In genomic region chr10:91171041-91171440, GRCm38 (mm10) we compare ENCODE assay signal across 8 mouse cellular contexts. TPM values are rescaled to one million over a fixed set of nuclear protein-coding genes. Genes with fewer than 3 reads are reported as not detected.
DNase-seq lines count a peak whose midpoint lies in the region; ATAC-seq lines count a peak whose summit lies in the region.

No protein-coding gene starts in this region.

- peak; percentile 58 for DNase-seq in adrenal gland, postnatal 14 days
- no peak for DNase-seq in adrenal gland, adult 2 months
- DNase-seq in lung, postnatal 10 days, result no peak
- peak; percentile 44 for DNase-seq in embryonic facial prominence, embryonic 14.5 days (ENCODE audit: low spot score)
- peak; percentile 53 to 74 for DNase-seq in kidney, postnatal 25 days
- no peak for DNase-seq in right cerebral cortex, adult 2 months (ENCODE audit: low spot score in 2 of 2)

- peak overlapping the region; percentile 97 for H3K4me3 ChIP-seq in lung, embryonic 15.5 days
- peak overlapping the region; percentile 97 for H3K4me3 ChIP-seq in embryonic facial prominence, embryonic 14.5 days (ENCODE audit: low read depth, low read length)
- peak overlapping the region; percentile 96 for H3K4me3 ChIP-seq in midbrain, embryonic 16.5 days (ENCODE audit: low read depth, low read length)

- H3K4me2 ChIP-seq in lung, embryonic 15.5 days, result peak overlapping the region; percentile 60
- peak overlapping the region; percentile 54 for H3K4me2 ChIP-seq in embryonic facial prominence, embryonic 14.5 days (ENCODE audit: low read depth, low read length)
- peak overlapping the region; percentile 62 for H3K4me2 ChIP-seq in midbrain, embryonic 16.5 days (ENCODE audit: low read length)

- H3K36me3 ChIP-seq in lung, embryonic 15.5 days, result peaks cover 1% of the 10 kb centered on the region; the same call in 1 of the 2 replicates
- 0 out of 2 replicates have a peak, but pooled peaks cover 4% of the 10 kb centered on the region for H3K36me3 ChIP-seq in embryonic facial prominence, embryonic 14.5 days (ENCODE audit: control insufficient read depth, insufficient read depth, low read length)
- no peaks in the 10 kb centered on the region for H3K36me3 ChIP-seq in midbrain, embryonic 16.5 days (ENCODE audit: control insufficient read depth, insufficient read depth, low read length)

- ATAC-seq in lung, embryonic 15.5 days (ENCODE audit: borderline replicate concordance, extremely low read depth, low FRiP score, low TSS enrichment), result peak; percentile 47
- peak; percentile 44 for ATAC-seq in embryonic facial prominence, embryonic 14.5 days (ENCODE audit: low read depth)
- peak; percentile 79 for ATAC-seq in midbrain, embryonic 16.5 days

- peak overlapping the region; percentile 100 for H3K27ac ChIP-seq in lung, embryonic 15.5 days
- H3K27ac ChIP-seq in embryonic facial prominence, embryonic 14.5 days (replicated peaks; ENCODE audit: low read depth, low read length), result peak overlapping the region; percentile 98
- H3K27ac ChIP-seq in midbrain, embryonic 16.5 days (ENCODE audit: low read length), result peak overlapping the region; percentile 99

- H3K27me3 ChIP-seq in lung, embryonic 15.5 days, result no peaks in the 10 kb centered on the region
- H3K27me3 ChIP-seq in embryonic facial prominence, embryonic 14.5 days (replicated peaks; ENCODE audit: control insufficient read depth, insufficient read depth, low read length), result no peaks in the 10 kb centered on the region
- H3K27me3 ChIP-seq in midbrain, embryonic 16.5 days (ENCODE audit: control insufficient read depth, insufficient read depth, low read depth, low read length), result no peaks in the 10 kb centered on the region

- peaks cover 31% of the 10 kb centered on the region for H3K4me1 ChIP-seq in lung, embryonic 15.5 days
- peaks cover 27% of the 10 kb centered on the region for H3K4me1 ChIP-seq in embryonic facial prominence, embryonic 14.5 days (ENCODE audit: control insufficient read depth, insufficient read depth, low read length)
- H3K4me1 ChIP-seq in midbrain, embryonic 16.5 days (ENCODE audit: control insufficient read depth, insufficient read depth, low read length), result peaks cover 22% of the 10 kb centered on the region

- WGBS in lung, embryonic 15.5 days, result under 1% methylated on average over 59 of the region's 59 CpGs
- WGBS in embryonic facial prominence, embryonic 14.5 days, result 0% methylated on average over 5 of the region's 59 CpGs
- 0% methylated on average over 49 of the region's 59 CpGs for WGBS in midbrain, embryonic 16.5 days

- peak overlapping the region; percentile 100 for H3K9ac ChIP-seq in lung, embryonic 15.5 days
- peak overlapping the region; percentile 100 for H3K9ac ChIP-seq in embryonic facial prominence, embryonic 14.5 days (ENCODE audit: low read depth, low read length)
- peak overlapping the region; percentile 95 for H3K9ac ChIP-seq in midbrain, embryonic 16.5 days (ENCODE audit: low read depth, low read length)

- H3K9me3 ChIP-seq in lung, embryonic 15.5 days, result no peaks in the 10 kb centered on the region
- no peaks in the 10 kb centered on the region for H3K9me3 ChIP-seq in embryonic facial prominence, embryonic 14.5 days (ENCODE audit: control insufficient read depth, low read length)
- no peaks in the 10 kb centered on the region for H3K9me3 ChIP-seq in midbrain, embryonic 16.5 days (replicated peaks; ENCODE audit: control insufficient read depth, low read length, poor library complexity, severe bottlenecking)

RNA-seq across cellular contexts. Expression of gene Tmpo, which starts 10.1 kb away (rescaled TPM):
- total RNA-seq in adrenal gland, postnatal 14 days (2021), result 117 and 128 TPM in 2 replicates
- 10 to 100 TPM; 68.0 to 90.6 TPM for total RNA-seq in adrenal gland, adult 2 months (2021)
- polyA plus RNA-seq in adrenal gland, adult 2 months (2012; rRNA removed), result 41.1 and 41.4 TPM in 2 replicates
- polyA plus RNA-seq in lung, embryonic 15.5 days (2015; fragmentation: Nextera tagmentation; extraction: Ambion mirVana), result 263 and 267 TPM in 2 replicates
- polyA plus RNA-seq in embryonic facial prominence, embryonic 14.5 days (2014; fragmentation: Nextera tagmentation; extraction: Ambion mirVana), result 185 and 227 TPM in 2 replicates
- polyA plus RNA-seq in midbrain, embryonic 16.5 days (2015; fragmentation: Nextera tagmentation; extraction: Ambion mirVana), result 82.8 and 100 TPM in 2 replicates

RNA-seq across cellular contexts. Expression of gene Slc25a3, which starts 47.2 kb away (rescaled TPM):
- 859 and 881 TPM in 2 replicates for total RNA-seq in adrenal gland, postnatal 14 days (2021)
- total RNA-seq in adrenal gland, adult 2 months (2021), result 1,000 to 10,000 TPM; 1,193 to 1,310 TPM
- polyA plus RNA-seq in adrenal gland, adult 2 months (2012; rRNA removed), result 1,760 and 3,093 TPM in 2 replicates
- 417 and 419 TPM in 2 replicates for polyA plus RNA-seq in lung, embryonic 15.5 days (2015; fragmentation: Nextera tagmentation; extraction: Ambion mirVana)
- 515 and 526 TPM in 2 replicates for polyA plus RNA-seq in embryonic facial prominence, embryonic 14.5 days (2014; fragmentation: Nextera tagmentation; extraction: Ambion mirVana)
- 523 and 571 TPM in 2 replicates for polyA plus RNA-seq in midbrain, embryonic 16.5 days (2015; fragmentation: Nextera tagmentation; extraction: Ambion mirVana)

Comparison
In these comparisons a context has a peak if more than half of its experiments do, and no peak if none do; other contexts are left out.
1. DNase-seq: peak in adrenal gland, postnatal 14 days (single experiment), embryonic facial prominence, embryonic 14.5 days (single experiment) and kidney, postnatal 25 days (2 of 2); none in adrenal gland, adult 2 months (single experiment), lung, postnatal 10 days (single experiment) and right cerebral cortex, adult 2 months (0 of 2).
2. Peak in every context shown above with its lines, with median percentiles within 50 percentile points of each other: ATAC-seq, H3K27ac ChIP-seq, H3K4me2 ChIP-seq, H3K4me3 ChIP-seq and H3K9ac ChIP-seq.